Mouse (Mus musculus): ENCODE results near the gene Tktl2.
A peak's percentile ranks its signal among the peaks of the same experiment; 100 is the strongest.

Tktl2 gene

GRCm38 (mm10) chr8:66511537-66511936 lies at the start of gene Tktl2:
Gene Tktl2, plus strand, starts transcription at chr8:66511756.
- DNase-seq (ENCODE audit: low spot score), result no peak

DNA sequence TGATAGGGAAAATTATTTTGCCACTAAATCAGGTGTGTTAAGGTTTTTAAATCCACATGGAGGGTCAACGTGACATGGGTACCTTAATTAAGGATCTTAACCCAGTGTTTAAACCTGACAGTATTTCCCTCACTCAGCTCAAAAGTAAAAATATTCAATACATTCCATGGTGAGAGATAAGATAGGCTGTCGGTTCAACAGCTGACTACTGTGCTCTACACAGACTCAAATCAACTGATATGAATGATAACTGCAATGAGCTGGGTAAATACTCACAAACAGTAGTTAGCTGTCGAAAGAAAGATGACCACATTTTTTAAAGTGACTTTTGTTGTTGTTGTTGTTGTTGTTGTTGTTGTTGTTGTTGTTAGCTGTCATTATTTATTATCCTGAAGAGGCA lies 41.7 kb upstream of the Tktl2 start:
- no peak for DNase-seq (ENCODE audit: low spot score)

DNA sequence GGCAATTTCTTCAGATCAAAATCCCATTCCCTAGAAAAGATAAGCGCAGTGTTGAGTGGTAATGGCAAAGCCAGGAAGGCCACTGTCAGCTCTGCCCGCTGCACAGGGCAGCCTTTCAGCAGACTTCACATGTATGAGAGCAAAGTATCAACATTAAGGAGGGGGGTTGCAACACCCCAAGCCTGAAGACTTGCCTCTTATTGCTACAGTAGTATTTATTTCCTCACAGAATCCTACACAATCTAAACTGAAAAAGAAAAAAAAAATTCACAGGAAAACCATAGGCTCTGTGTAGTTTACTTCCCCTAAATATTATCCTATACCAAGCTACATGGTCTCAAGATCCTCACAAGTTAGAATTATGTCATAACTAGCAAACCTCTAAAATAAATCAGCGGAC lies 34.7 kb upstream of the Tktl2 start:
- DNase-seq (ENCODE audit: low spot score), result no peak

GRCm38 (mm10) chr8:66486084-66486763 lies 25.3 kb upstream of the Tktl2 start, which contains the start of gene Tma16:
Gene Tma16, minus strand, starts transcription at chr8:66486530.
- DNase-seq (ENCODE audit: low spot score), result peak; percentile 83

GRCm38 (mm10) chr8:66488556-66488955 lies 23.0 kb upstream of the Tktl2 start:
- DNase-seq (ENCODE audit: low spot score), result no peak

- DNase-seq (ENCODE audit: low spot score), result no peak
These were observed 20.9 kb upstream of the Tktl2 start for GRCm38 (mm10) chr8:66490624-66491023.

GRCm38 (mm10) chr8:66494496-66494895 lies 17.1 kb upstream of the Tktl2 start:
- DNase-seq (ENCODE audit: low spot score), result no peak

DNA sequence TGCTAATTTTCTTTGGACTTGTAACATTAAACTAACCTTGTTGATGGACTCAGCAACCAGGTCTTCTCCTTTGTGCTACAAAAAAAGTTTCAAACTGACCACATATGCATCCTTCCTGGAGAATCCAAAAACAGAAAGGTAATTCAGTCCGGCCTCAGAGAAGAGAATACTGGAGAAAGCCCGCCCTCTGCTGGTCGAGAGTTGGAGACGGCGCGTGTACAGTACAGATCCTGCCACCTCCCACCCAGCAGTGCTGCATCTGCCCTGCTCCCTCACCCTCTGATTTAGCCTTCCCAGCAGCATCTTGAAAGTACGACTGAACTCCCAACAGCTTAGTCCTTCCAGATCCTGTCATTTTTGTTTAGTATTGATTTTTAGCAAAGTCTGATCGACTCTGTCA lies 15.8 kb upstream of the Tktl2 start:
- DNase-seq (ENCODE audit: low spot score), result peak; percentile 58

GRCm38 (mm10) chr8:66496998-66497577 lies 14.5 kb upstream of the Tktl2 start:
- peak; percentile 22 for DNase-seq (ENCODE audit: low spot score)

DNA sequence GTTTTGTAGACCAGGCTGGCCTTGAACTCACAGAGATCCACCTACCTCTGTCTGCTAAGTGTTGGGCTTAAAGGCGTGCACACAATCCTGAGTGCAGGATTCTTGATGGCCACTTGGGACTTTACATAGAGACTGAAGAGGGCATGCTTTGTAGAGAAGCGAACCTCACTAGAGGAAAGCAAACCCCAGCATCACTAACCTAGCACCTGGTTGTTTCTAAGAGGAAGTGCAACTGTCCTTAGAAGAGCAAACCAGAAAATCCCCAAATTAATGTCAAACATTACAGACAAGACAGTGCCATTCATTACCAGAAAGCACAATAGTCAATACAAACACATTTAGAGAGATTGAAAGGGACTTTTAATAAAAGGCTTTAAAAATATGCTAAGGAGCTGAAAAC lies 8.2 kb upstream of the Tktl2 start:
- DNase-seq (ENCODE audit: low spot score), result no peak

DNA sequence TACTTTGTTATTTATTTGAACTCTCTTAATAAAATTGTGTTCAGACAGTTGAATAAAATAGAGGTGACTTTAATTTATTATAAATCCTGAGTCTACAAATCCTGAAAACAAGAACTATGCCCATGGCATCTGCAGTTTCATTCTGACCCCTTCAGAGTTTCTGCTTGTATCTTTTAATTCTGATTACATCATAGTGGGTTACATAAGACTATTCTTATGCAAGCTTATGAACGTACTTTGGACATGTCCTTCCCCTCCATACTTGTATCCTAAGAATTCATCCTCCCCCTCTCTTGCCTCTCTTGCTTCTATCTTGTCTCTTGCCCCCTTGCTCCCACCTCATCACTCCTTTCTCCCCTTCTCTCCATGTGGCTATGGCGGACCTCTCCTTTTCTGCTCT lies 7.6 kb downstream of the Tktl2 start:
- no peak for DNase-seq (ENCODE audit: low spot score)

DNA sequence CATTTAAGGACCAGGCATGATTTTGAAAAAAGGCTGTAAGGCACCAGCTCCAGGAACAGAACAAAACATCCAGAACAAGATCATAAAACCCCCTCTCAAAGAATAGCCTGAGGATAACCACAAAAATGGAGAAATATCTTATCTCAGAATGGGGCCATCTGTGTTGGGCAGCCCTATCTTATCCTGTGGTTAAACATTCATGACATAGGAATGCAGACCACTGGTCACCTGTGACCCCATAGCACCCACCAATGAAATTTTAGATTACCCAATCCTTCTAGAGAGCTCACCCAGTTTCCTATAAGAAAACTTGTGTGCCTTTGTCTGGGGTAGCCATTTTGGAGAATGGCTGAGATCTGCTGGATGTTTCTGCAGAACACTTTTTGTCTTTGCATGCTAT lies 9.0 kb downstream of the Tktl2 start:
- no peak for DNase-seq (ENCODE audit: low spot score)

DNA sequence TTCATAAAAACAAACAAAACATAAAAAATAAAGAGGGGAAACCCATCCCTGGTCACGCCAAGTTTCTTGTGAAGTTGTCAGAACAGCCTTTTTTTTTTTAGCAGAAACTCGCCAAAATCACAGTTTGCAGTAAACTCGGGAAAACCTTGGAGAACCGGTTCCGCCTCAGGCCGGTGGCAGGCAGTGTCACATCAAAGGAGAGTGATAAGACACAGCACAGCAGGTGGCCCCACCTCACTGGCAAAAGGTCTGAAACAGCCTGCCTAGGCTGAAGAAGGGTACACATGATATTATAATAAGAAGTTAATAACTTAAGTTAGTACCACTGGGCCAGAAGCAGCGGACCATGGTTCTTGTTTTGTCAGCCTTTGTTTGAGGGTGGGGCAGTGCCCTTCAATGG lies 38.5 kb downstream of the Tktl2 start:
- no peak for DNase-seq (ENCODE audit: low spot score)
